Mouse (Mus musculus) liver, embryonic 14.5 days (tissue): Measurements from ENCODE around the gene Cd101. TPM values are rescaled to one million over a fixed set of nuclear protein-coding genes. Genes with fewer than 3 reads are reported as not detected.

Source experiments
- ATAC-seq: fragments of 200-750 bp; cut with Nextera tagmentation; 2 replicates; pipeline ENCODE4 v1.8.0; 2017; ENCODE audit warnings: moderate number of reproducible peaks, mild to moderate bottlenecking, moderate library complexity; ENCODE audit not compliant: insufficient read depth
- DNase-seq, 3 experiments: peaks; one replicate each; pipeline ENCODE4 v3.0.0-alpha.2; 2012 to 2013; ENCODE audit warnings: low read depth in 3 of 3, low spot score in 3 of 3
- H3K27ac ChIP-seq: fragments of 300-500 bp; sonication (generic); 2 replicates; pipeline ENCODE4 v1.5.1; 2014; ENCODE audit warnings: moderate library complexity, mild to moderate bottlenecking, control low read depth, inconsistent platforms
- H3K27me3 ChIP-seq: fragments of 300-500 bp; sonication (generic); 2 replicates; pipeline ENCODE4 v1.6.1; 2014; ENCODE audit warnings: mild to moderate bottlenecking, low read length, moderate library complexity; ENCODE audit not compliant: control insufficient read depth, insufficient read depth
- H3K36me3 ChIP-seq: fragments of 300-500 bp; sonication (generic); replicated peaks from 2 replicates; pipeline ENCODE4 v1.6.1; 2014; ENCODE audit warnings: low read depth; ENCODE audit not compliant: control insufficient read depth, insufficient read depth
- H3K4me1 ChIP-seq, 2 experiments: fragments of 200-500 bp in 1 of 2; fragments of 300-500 bp in 1 of 2; sonication (generic) in 1 of 2; replicated peaks; 2 replicates each; pipeline ENCODE4 v1.6.1; 2012 to 2014; ENCODE audit warnings: antibody characterized with exemption in 1 of 2, inconsistent platforms in 1 of 2, low read length in 1 of 2; ENCODE audit not compliant: control insufficient read depth in 2 of 2, insufficient read depth in 2 of 2
- H3K4me2 ChIP-seq: fragments of 300-500 bp; sonication (generic); 2 replicates; pipeline ENCODE4 v1.6.1; 2014; ENCODE audit warnings: low read depth, mild to moderate bottlenecking, control low read depth, moderate library complexity
- H3K4me3 ChIP-seq, 2 experiments: fragments of 200-500 bp in 1 of 2; fragments of 300-500 bp in 1 of 2; sonication (generic) in 1 of 2; 2 replicates each; pipeline ENCODE4 v1.5.1; 2012 to 2014; ENCODE audit warnings: low read depth in 2 of 2, low read length in 2 of 2, mild to moderate bottlenecking in 2 of 2, control low read depth in 1 of 2, inconsistent platforms in 1 of 2, moderate library complexity in 1 of 2; ENCODE audit not compliant: insufficient read depth in 1 of 2
- H3K9ac ChIP-seq: fragments of 300-500 bp; sonication (generic); replicated peaks from 2 replicates; pipeline ENCODE4 v1.6.1; 2014; ENCODE audit warnings: mild to moderate bottlenecking, control low read depth, moderate library complexity
- H3K9me3 ChIP-seq: fragments of 300-500 bp; sonication (generic); 2 replicates; pipeline ENCODE4 v1.6.1; 2016; ENCODE audit warnings: low read length, mixed read lengths; ENCODE audit not compliant: control insufficient read depth
- CTCF ChIP-seq: IDR thresholded peaks from 2 replicates; pipeline ENCODE4 v1.5.1; 2016; ENCODE audit warnings: antibody characterized with exemption, low read depth, control low read depth
- EP300 ChIP-seq: IDR thresholded peaks from 2 replicates; pipeline ENCODE4 v1.6.1; 2016; ENCODE audit warnings: antibody characterized with exemption, low read depth
- WGBS: fragments of 180-500 bp; shearing (Covaris S2); extraction: QIAGEN DNeasy Blood & Tissue Kit; methylation state at CpG from one replicate; pipeline ENCODE4 v1.1.7; 2014; ENCODE audit not compliant: insufficient replicate concordance; 5-methylcytosine and 5-hydroxymethylcytosine counted together
- polyA plus RNA-seq, 2 experiments: library from polyadenylated mRNA; depleted of rRNA in 1 of 2; stranded (reverse) in 1 of 2; unstranded in 1 of 2; fragments of >200 nt; fragmentation: Nextera tagmentation in 1 of 2; extraction: Ambion mirVana in 1 of 2; gene quantifications; 2 replicates each; pipeline versions ENCODE4 v1.2.1 to v1.2.3; 2012 to 2014

The Cd101 gene
- polyA plus RNA-seq, 2 experiments = 0.02 to 0.03 TPM

- ATAC-seq = no peak
- Histone ChIP-seq H3K4me2 (no peak overlapping the region), H3K27ac (no peak overlapping the region), H3K36me3 (no peaks in the 10 kb centered on the region), H3K9me3 (no peaks in the 10 kb centered on the region), H3K4me3 (no peak overlapping the region), H3K27me3 (no peaks in the 10 kb centered on the region), H3K9ac (no peak overlapping the region), H3K4me1 (peaks cover 0 to 7% of the 10 kb centered on the region in 2 experiments; a peak in 2 of 4 replicates)
- WGBS = 67% methylated on average over 9 of the region's 9 CpGs
- TF ChIP-seq EP300 = no peak
- no peak for DNase-seq
These were observed 5.2 kb upstream of the Cd101 start for GRCm38 (mm10) chr3:101034509-101034908.

- Histone ChIP-seq H3K4me2 (no peak overlapping the region), H3K9ac (no peak overlapping the region), H3K9me3 (no peaks in the 10 kb centered on the region), H3K36me3 (no peaks in the 10 kb centered on the region), H3K27ac (no peak overlapping the region), H3K27me3 (no peaks in the 10 kb centered on the region), H3K4me3 (no peak overlapping the region), H3K4me1 (peaks cover 0 to 7% of the 10 kb centered on the region in 2 experiments; a peak in 2 of 4 replicates)
- ATAC-seq (no peak), DNase-seq (no peak)
- TF ChIP-seq EP300 (no peak), CTCF (no peak)
- WGBS = 20% methylated on average over 4 of the region's 4 CpGs
These were observed 4.3 kb upstream of the Cd101 start for GRCm38 (mm10) chr3:101033644-101034043.

- no peak for ATAC-seq
- no peak overlapping the region for H3K4me2 ChIP-seq
- no peak for DNase-seq
- TF ChIP-seq EP300 (no peak), CTCF (no peak)
- H3K36me3 ChIP-seq = no peaks in the 10 kb centered on the region
- no peak overlapping the region for H3K4me3 ChIP-seq
- WGBS = 38% methylated on average over 7 of the region's 7 CpGs
- H3K27ac ChIP-seq = no peak overlapping the region
- H3K4me1 ChIP-seq = peaks cover 0 to 7% of the 10 kb centered on the region in 2 experiments; a peak in 2 of 4 replicates
- no peaks in the 10 kb centered on the region for H3K27me3 ChIP-seq
- H3K9me3 ChIP-seq = no peaks in the 10 kb centered on the region
- no peak overlapping the region for H3K9ac ChIP-seq
These were observed 2.2 kb upstream of the Cd101 start for GRCm38 (mm10) chr3:101031456-101032142.

GRCm38 (mm10) chr3:101030630-101031029 lies 1.3 kb upstream of the Cd101 start:
- ATAC-seq (no peak), DNase-seq (no peak)
- no peak for TF ChIP-seq CTCF
- TF ChIP-seq EP300 = no peak
- Histone ChIP-seq H3K27me3 (no peaks in the 10 kb centered on the region), H3K27ac (no peak overlapping the region), H3K9ac (no peak overlapping the region), H3K9me3 (no peaks in the 10 kb centered on the region), H3K36me3 (no peaks in the 10 kb centered on the region), H3K4me3 (no peak overlapping the region), H3K4me1 (peaks cover 0 to 7% of the 10 kb centered on the region in 2 experiments; a peak in 2 of 4 replicates), H3K4me2 (no peak overlapping the region)
- 73% methylated on average over 1 of the region's 1 CpGs for WGBS

GRCm38 (mm10) chr3:101026741-101027140 lies 2.6 kb downstream of the Cd101 start:
- 53% methylated on average over 1 of the region's 1 CpGs for WGBS
- DNase-seq = no peak

More at GRCm38 (mm10) chr3:101026741-101027140, 2.6 kb downstream of the Cd101 start:
- no peak for ATAC-seq
- H3K4me2 ChIP-seq = no peak overlapping the region
- H3K27me3 ChIP-seq = no peaks in the 10 kb centered on the region
- H3K9me3 ChIP-seq = no peaks in the 10 kb centered on the region
- H3K4me3 ChIP-seq = no peak overlapping the region
- H3K27ac ChIP-seq = no peak overlapping the region
- no peak for TF ChIP-seq EP300
- no peak for TF ChIP-seq CTCF
- H3K9ac ChIP-seq = no peak overlapping the region
- H3K36me3 ChIP-seq = no peaks in the 10 kb centered on the region
- peaks cover 0 to 6% of the 10 kb centered on the region in 2 experiments; a peak in 2 of 4 replicates for H3K4me1 ChIP-seq
